Mouse (Mus musculus) ES-Bruce4 (cell line): ENCODE data around the gene Pcdh9.

Source experiments
- CTCF ChIP-seq: IDR thresholded peaks from one replicate; pipeline ENCODE4 v1.8.1; 2011; ENCODE audit warnings: low read depth, low read length
- EP300 ChIP-seq: IDR thresholded peaks from 2 replicates; pipeline ENCODE4 v1.6.1; 2011; ENCODE audit warnings: low read depth, low read length; ENCODE audit not compliant: insufficient read depth

DNA sequence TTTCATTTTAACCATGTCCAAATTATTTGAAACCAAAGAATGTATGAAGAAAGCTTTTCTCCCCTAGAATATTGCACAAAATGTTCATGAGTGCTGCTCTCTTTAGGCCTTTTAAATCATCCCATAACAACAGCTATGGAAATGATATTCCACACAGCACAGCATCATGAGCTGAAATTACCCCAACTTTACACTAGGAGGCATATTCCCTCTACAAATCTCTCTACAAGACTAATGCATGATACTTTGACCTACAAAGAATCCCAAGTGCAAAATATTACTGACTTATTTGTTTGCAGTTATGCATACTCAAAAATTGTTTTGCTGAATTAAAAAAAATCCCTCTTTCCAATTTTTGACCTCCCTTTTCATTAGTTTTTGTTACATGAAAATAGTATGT is 573.1 kb downstream of the Pcdh9 start:
- no peak for TF ChIP-seq EP300
- no peak for TF ChIP-seq CTCF
